Mouse (Mus musculus) heart, adult 8-10 months (tissue): ENCODE data around the gene Plpp3. TPM values are rescaled to one million over a fixed set of nuclear protein-coding genes. Genes with fewer than 3 reads are reported as not detected.

Experiments used
- DNase-seq: peaks from one replicate; pipeline ENCODE4 v3.0.0; 2022; ENCODE audit warnings: low spot score
- total RNA-seq, 4 experiments: library from RNA; stranded (reverse); gene quantifications; 2 replicates each; pipeline ENCODE4 v1.2.4; 2022

The Plpp3 gene
- total RNA-seq, result 10 to 100 TPM; 51.8 to 58.4 (median 54.5) TPM

- DNase-seq, result peak; percentile 92
Observed at GRCm38 (mm10) chr4:105157276-105158168, at the start of gene Plpp3. TSS of gene Plpp3 (plus strand) at chr4:105157347.

- no peak for DNase-seq
Observed at GRCm38 (mm10) chr4:105107943-105108640, 49.1 kb upstream of the Plpp3 start.

DNA sequence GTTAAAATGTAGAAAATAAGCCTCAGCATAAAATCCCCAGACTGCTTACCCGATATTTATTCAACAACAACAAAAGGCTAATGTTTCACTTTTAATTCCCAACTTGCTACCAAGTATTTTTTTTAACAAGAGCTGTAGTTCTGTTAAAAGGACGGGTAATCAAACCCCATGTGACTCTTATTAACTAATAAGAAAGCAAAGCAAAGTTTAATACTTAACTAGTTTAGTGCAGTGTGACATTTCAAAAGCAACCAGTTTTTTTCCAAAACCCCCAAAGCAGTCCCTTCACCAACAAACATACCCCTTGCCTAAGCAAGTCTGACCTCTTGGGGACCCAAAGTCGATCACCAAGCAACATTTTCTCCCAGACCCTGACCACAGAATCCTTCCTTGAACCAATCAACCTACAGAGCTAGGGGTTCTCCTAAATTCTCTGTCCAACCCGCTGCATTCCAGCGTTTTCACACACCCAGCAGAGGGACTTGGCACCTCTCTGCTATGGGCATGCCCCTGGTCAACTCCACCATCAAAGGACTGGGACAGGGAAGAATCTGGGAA lies 48.4 kb upstream of the Plpp3 start:
- DNase-seq, result no peak

- DNase-seq, result peak; percentile 56
Observed at GRCm38 (mm10) chr4:105109199-105109989, 47.8 kb upstream of the Plpp3 start, which contains the start of gene Prkaa2. TSS of gene Prkaa2 (minus strand) at chr4:105109890.

- no peak for DNase-seq
Observed at GRCm38 (mm10) chr4:105109990-105110683, 47.0 kb upstream of the Plpp3 start.

DNA sequence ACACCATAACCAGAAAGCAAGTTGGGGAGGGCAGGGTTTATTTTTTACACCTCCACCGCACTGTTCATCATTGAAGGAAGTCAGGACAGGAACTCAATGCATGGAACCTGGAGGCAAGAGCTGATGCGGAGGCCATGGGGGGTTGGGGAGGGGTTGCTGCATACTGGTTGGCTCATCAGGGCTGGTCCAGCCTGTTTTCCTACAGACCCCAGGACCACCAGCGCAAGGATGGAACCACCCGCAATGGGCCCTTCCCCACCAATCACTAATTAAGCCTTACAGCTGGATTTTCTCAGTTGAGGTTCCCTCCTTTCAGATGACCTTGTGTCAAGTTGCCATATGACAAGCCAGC lies 46.5 kb upstream of the Plpp3 start:
- DNase-seq, result no peak

DNA sequence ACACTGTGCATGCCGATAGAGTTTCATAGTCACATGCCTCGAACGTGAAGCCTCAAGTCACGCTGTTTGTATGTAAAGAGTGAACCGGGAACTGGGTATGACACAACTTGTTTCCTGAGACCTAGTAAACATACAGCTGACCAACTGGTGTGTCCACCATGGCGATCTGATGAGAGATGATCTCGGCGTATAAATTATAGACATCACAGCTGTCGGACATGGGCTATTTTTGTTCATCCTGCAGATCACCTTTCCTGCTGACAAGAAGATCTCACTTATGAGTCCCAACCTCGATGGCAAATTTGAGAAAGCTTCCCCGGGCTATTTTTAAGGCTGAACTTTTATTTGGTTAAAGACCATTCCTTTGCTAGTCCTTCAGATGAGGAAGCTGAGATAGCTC lies 45.4 kb upstream of the Plpp3 start:
- DNase-seq, result no peak

DNA sequence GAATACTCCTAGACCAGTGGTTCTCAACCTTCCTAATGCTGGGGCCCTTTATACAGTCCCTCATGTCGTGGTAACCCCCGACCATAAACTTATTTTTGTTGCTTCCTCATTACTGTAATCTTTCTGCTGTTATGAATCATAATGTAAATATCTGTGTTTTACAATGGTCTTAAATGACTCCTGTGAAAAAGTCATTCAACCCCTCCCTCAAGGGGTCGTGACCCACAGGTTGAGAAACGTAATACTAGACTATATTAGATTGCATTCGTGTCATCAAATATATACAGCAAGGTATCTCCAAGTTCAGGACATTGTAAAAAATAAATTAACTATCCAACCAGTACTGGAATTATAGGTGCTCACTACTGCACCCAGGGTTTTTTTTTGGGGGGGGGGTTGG lies 44.1 kb upstream of the Plpp3 start:
- DNase-seq, result no peak

DNA sequence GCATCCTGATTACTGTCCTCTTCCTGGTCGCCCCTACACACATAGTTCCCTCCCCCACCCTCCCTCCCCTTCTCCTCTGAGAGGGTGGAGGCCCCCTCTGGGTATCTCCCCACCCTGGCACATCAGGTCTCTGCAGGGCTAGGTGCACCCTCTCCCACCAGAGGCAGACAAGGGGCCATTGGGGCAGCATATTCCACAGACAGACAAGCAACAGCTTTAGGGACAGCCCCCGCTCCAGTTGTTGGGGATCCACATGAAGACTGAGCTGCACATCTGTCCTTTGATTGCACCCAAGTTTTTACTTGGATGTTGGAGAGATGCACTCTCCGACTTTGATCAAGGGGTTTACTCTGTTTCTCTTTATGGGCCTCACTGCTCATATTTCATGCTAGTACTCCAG lies 43.7 kb upstream of the Plpp3 start:
- DNase-seq, result no peak

DNA sequence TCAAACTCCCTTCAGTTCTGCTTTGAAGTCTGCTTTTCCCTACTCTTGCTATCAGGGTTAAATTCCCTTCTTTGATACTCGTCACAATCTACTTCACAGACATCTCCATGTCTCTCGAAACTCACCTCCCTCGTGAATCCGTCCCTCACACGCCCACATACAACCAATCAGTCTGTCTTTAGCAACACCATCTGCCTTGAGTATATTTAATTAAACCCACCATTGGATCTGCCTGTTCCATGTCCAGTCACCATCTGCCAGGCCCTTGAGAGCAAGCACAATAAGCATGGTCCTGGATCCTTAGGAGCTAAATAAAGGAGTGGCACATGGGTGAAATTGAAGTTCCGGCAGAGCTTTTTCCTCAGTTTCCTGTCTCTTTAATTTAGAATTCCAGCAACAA lies 36.1 kb upstream of the Plpp3 start:
- no peak for DNase-seq

DNA sequence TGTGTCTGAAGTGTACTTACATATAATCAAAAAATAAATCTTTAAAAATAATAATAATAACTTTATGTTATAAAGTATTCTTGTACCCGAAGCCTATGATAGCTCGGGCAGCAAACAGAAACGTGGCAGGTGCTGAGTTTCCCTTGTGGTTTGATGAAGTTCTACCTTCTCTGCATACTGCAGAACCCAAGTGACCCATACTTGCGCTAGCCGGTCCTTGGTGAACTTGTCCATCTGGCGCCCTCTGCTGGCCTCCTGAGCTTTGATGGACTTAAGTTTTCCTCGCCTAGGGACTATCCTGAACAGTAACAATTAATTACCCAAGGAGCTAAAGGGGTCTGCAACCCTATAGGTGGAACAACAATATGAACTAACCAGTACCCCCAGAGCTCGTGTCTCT lies 34.7 kb upstream of the Plpp3 start:
- DNase-seq, result peak; percentile 63

DNA sequence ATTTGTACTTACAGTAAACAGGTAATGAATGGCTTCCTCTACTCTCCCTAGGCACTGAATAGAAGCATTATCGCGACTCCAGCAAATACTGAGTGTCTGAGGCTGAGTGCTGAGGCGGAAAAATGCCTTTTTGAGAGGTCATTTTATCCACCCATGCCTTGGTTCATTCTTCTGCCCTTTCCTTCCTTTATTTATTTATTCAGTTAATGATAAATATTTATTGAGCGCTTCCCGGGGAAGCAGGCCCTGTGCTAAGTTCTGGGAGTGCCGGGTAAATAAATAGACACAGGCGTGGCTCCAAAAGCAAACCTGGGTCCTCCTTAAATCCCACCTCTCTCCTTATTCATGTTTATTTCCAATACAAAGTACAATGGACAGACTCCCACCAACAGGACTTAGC lies 27.9 kb upstream of the Plpp3 start:
- DNase-seq, result no peak

- no peak for DNase-seq
Observed at GRCm38 (mm10) chr4:105131756-105132314, 25.3 kb upstream of the Plpp3 start.

GRCm38 (mm10) chr4:105133350-105134050 lies 23.6 kb upstream of the Plpp3 start:
- DNase-seq, result no peak

- no peak for DNase-seq
Observed at GRCm38 (mm10) chr4:105149492-105149891, 7.7 kb upstream of the Plpp3 start.

DNA sequence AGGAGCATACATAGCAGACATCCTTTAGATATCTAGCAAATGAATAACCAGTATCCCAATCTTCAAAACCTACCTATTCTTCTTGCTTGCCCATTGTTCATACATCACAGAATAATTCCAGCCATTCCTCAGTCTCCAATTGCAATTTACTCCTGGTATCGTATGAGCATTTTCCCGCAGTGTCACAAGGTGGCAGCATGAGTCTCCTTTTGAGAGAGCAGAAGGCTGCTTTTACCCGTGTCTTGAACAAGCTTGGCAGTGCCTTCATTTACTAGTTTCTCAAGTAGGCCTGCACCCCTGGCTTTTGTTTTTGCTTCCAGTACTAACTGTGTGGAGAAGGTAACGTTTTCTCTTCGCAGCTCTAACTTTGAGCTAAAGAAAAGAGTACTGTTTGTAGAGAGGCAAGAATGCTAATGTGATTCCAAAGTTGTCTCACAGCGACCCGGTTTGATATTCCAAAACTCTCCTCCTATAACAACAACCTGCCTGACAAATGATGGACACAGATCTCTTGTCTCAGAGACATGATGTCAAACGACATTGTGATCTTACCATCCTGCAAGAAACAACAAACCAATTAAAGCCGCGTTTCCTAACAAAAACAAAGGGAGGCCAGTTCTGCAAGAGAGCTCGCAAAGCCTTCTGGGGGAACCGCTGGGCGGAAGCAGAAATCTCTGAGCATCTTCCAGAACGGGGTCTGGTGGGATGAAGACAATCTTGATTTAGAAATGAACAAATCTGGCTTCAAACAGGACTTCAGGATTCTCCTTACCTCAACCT lies 5.0 kb upstream of the Plpp3 start:
- peak; percentile 83 for DNase-seq

- no peak for DNase-seq
Observed at GRCm38 (mm10) chr4:105153227-105153626, 3.9 kb upstream of the Plpp3 start.

GRCm38 (mm10) chr4:105156281-105156680 lies 866 bp upstream of the Plpp3 start:
- no peak for DNase-seq

DNA sequence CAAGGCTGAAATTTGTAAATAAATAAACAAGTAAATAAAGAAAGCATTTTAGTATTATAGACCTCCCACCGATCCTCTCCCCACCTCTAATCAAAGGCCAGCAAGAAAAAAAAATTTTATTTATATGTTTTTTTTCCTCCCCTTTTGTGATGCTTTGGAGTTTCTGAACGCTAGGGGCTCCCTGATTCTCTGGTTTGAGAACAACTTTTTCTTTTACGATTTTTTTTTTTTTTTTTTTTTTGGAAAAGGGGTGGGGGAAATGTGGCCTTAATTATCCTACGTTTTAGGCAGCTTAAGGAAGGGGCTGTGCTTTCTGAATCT lies 232 bp upstream of the Plpp3 start:
- DNase-seq, result no peak

DNA sequence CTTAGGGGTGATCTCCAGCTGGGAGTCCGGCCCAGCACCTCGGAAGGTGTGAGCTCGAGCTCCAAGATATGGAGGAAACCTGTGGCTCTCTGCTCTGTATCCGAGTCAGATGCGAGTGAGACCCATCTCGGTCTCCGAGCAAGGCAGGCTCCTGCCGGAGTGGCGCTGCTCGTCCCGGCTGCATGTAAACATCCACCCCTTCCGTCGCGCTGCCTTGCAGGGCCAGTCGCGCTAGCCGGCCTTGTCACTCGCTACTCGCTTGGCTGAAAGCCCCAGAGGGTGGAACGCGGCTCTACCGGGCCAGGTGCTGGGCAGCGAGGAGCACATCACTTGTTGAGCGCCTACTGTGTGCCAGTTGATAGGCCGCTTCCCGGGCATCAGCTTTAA lies 1.0 kb downstream of the Plpp3 start:
- DNase-seq, result peak; percentile 75
